14 mouse cellular contexts compared by ENCODE assay signal in the genomic region with DNA sequence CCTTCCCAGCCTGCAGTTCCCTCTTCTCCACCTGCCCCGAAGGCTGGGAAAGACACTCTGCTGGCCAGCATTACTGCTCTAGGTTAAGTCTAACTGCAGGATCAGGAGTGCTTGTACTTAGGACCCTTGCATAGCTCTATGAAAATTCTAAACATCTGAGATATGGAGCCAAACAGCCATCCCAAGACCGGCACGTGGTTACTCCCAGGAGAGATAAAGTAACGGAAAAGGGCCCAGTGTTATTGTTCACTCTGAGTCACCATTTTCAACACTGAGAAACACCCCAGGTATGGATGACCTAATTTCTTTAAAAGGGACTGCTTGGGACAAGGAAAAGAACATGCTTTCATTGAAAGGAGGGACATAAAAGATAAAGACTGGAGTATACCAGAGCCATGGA.
"Had no signal": no experiment of that assay in that cellular context is flagged by ENCODE, and none has a peak within 500 bp of the region (broad histone marks: within the 10 kb centered on the region; RNA-seq: fewer than 3 reads in every experiment).

No protein-coding gene starts in this region.

- ATAC-seq: midbrain, embryonic 16.5 days had no signal

- DNase-seq: kidney, postnatal 25 days; lung, embryonic 14.5 days; lung, postnatal 10 days; right cerebral cortex, adult 18-20 months; right cerebral cortex, postnatal 25 days; thymus, postnatal 36 days had no signal

- H3K4me2 ChIP-seq: liver, embryonic 11.5 days; lung, embryonic 14.5 days; midbrain, embryonic 12.5 days; neural tube, embryonic 15.5 days had no signal

- H3K9me3 ChIP-seq: limb, embryonic 10.5 days; megakaryocyte, embryonic 14.5 days; midbrain, embryonic 12.5 days; neural tube, embryonic 15.5 days had no signal

- H3K27ac ChIP-seq: left cerebral cortex, adult 2 months; limb, embryonic 10.5 days; macrophage; midbrain, embryonic 12.5 days; neural tube, embryonic 15.5 days had no signal

- H3K4me3 ChIP-seq: left cerebral cortex, adult 2 months; limb, embryonic 10.5 days; megakaryocyte, embryonic 14.5 days; midbrain, embryonic 12.5 days; neural tube, embryonic 15.5 days had no signal

- H3K9ac ChIP-seq: lung, embryonic 14.5 days; midbrain, embryonic 12.5 days; neural tube, embryonic 15.5 days had no signal

- H3K27me3 ChIP-seq: megakaryocyte, embryonic 14.5 days; midbrain, embryonic 12.5 days; neural tube, embryonic 15.5 days had no signal

- H3K36me3 ChIP-seq: limb, embryonic 10.5 days; midbrain, embryonic 12.5 days; neural tube, embryonic 15.5 days had no signal

- H3K4me1 ChIP-seq: limb, embryonic 10.5 days; midbrain, embryonic 12.5 days had no signal
